Mouse (Mus musculus) spleen, postnatal 14 days (tissue): ENCODE measurements at regions not wholly inside any gene's neighbourhood (a gene's known extent, or its start where the extent isn't known, plus 50 kb on each side); places are given as distances from the start of the nearest gene placed in this dataset.

Experiments
- DNase-seq, 2 experiments: peaks; one replicate each; pipeline ENCODE4 v3.0.0; 2021 to 2022; ENCODE audit warnings: low spot score in 2 of 2

DNA sequence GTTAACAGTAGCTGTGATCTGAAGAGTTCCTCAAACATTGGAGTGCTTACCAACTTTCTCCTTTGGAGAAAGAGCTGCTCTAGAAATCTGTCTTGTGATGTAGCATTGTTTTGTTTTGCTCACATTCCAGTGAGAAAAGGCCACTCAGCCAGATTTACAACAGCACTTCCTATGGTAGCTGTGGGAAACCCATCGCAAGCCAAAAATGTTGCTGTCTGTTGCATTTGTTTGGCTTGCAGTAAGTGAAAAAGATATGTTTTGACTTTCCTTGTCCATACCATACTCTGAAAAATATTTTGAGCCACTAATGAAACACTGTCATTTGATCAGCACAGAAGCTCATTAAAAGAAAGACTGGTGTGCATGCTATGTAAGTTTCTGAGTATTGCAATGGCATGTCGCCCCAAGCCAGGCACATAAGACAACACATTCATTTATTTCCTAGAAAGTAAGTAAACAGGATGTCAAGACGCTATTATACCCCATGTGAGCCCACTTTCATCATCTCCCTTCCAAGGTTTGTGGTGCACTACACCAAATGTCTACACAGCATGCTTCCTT is 66.2 kb downstream of the Car2 start:
- no peak for DNase-seq

DNA sequence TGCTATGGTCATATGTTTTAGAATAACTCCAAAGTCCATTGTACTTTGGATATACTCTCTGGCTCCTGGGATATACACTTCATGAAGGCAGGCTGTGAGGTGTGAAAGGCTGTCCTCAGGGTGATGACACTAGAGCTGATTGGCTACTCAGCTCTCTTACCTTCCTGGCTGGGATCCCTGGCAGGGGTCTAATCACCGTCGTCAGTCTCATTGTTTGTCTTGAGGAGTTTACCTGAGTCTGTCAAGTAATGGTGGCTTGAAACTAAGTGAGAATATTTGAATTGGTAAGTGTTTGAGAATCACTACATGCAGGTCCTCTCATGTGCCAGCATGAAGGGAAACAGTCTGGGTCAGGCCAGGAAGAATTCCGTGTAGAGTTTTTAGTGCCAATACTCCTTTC is 66.9 kb downstream of the Car2 start:
- no peak for DNase-seq

DNA sequence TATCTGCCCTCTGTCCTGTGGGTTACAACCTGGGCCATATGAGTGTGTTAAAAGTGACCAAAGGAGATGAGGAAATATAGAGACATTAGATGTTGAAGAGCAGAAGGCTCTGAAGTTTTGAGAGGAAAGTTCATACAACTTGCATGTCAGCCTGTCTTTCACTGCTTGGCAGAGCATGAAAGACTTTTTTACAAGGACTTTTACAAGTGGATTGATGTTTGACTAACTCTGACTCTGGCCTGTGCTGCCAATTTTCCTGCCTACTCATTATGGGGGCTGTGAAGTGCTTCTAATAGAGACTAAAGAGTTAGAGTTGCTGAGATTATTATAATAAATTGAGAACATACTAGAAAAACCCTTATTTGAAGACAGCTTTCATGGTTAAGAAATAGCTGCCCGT is 71.4 kb downstream of the Car2 start:
- no peak for DNase-seq

DNA sequence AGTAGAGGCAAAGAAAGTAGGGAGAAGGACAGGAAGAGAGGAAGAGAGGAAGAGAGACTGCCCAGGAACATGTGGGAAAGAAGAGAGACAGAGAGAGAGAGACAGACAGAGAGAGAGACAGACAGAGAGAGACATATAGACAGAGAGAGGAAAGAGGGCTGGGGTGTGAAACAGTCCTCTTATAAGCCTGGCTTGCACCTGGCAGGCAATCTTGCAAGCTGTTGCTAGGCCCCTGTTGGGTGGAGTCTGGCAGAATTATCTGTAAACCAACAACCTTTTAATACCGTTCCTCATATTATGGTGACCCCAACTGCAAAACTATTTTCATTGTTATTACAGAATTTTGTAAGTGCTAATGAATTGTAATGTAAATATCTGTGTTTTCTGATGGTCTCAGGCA is 72.2 kb downstream of the Car2 start:
- DNase-seq, result no peak

DNA sequence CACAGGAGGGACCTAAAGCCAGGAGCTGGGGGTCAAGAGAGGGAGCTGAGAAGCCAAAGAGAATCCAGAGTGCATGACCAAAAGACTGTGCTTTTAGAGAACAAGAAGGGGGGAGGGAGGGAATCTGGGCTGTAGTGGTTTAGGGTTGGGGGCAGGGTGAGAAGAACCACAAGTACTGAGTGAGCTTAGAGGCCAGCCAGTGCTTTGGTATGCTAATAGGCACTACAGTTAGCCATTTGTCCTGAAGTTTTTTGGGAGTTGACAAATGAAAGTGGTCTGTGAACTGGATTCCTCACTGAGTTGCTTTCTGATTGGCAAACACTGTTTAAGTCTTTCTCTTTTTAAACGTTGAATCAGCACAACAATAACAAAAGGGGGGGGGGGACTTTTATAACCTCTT is 73.5 kb downstream of the Car2 start:
- no peak for DNase-seq

DNA sequence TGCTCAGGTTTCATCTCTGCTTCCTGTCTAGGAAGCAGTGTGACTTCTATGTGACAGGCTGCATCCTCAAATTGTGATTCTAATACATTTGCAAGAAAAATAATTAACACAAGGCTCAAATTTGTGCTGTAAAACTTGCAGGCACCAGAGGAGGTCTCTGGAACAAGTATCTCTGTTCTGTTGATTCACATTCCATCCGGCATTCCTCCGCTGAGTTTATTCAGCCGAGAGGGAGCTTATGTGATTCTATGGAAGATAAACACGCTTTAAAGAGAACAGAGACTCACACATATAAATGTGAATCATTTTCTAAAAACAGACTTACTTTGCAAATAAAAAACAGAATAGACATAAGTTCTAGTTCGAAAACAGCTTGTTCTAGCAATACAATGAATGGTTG is 78.7 kb downstream of the Car2 start:
- DNase-seq, result no peak

DNA sequence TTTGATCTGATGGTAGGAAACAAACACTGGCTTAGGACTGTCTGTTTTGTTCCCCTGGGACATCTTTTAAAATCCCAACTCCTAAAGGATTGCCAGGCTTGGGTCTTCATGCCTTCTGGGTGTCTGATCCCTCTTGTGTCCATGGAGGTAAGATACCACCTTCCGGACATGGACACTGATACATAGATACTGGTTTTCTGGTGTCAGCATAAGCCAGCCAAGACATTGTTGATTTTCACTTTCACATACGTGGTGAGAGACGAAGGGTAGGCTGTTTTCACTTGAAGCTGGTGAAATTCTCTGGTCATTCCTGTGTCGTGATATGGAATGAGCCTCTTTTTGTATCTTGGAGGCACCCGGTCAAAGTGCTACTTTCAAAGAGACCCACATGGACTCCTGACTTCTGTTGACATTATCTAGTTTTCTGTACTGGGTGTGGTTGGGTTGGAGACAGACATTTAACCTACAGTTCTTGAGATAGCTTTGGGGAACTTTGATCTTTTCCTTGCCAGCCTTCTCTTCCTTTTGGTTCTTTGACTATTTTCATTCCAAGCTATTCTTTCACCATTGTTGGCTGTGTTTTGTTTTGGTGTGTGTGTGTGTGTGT is 79.5 kb downstream of the Car2 start:
- no peak for DNase-seq

DNA sequence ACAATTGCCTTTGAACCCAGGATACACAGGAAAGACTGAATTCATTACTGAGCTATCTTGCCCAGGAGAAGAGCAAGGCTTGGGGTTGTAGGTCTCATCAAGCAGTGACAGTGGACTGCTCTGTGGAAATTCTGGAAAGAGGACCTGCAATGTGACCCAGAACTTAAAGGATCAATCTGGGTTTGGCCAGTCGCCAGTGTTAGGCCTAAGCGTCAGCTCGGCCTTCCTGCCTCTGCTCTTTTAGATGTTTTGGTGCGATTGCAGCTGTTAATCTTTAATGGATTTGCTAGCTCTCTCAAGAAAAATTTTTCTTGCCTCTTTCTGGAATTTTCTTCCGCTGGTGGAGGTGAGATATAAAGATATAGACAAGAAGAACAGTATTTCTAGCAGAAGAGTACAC is 81.2 kb downstream of the Car2 start:
- DNase-seq, result no peak

DNA sequence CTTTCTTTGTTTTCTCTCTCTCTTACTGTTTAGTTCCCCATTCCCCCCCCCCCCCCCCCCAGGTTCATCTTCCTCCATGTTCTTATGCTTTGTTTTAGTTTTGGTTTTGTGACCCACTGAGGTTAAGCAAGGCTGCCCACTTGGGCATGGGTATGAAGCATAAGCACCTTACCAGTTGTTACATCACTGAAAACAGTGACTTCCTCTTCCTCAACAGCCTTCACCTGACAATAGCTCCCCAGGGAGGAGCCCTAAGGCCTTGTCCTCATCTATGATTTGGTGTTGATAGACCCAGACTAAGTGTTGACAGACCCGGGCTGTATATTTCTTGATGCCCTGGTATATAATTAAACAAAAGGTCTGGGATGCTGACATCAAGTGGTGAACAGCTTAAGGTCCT is 82.3 kb downstream of the Car2 start:
- no peak for DNase-seq

DNA sequence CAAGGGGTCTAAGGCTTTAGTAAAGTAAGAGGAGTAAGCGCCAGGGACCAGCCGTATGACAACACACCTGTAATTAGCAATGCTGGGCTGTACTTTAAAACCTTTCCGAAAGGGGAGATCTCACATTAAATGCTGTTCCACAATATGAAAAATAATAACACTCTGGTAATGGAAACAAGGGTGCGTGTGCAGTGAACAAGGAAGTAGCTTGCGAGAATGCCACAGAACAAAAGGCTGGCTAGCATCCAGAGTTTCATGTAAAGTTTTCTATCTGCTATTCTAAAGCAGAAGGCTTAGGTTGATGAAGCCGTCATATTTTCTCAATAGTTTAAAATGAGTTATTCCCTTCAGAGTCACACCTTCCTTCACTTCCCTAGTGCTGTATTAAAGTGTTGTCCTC is 83.6 kb downstream of the Car2 start:
- DNase-seq, result no peak

DNA sequence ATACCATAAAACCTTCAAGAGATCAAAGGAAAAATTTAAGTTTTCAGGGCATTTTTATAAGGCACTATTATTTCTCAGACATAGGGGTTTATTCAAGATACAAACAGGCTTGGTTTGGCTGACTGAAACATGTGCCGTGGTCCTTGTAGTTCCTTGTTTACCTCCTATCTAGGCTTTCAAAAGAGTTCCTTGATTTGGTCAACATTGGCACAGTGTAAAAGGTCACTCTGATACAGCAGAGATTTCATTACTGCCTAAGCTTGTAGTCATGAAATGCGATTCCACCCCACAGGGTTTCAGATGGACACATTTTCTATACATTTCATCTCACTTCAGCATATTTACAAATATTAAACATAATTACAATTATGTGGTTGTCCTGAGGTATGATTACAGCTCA is 85.6 kb downstream of the Car2 start:
- DNase-seq, result no peak

DNA sequence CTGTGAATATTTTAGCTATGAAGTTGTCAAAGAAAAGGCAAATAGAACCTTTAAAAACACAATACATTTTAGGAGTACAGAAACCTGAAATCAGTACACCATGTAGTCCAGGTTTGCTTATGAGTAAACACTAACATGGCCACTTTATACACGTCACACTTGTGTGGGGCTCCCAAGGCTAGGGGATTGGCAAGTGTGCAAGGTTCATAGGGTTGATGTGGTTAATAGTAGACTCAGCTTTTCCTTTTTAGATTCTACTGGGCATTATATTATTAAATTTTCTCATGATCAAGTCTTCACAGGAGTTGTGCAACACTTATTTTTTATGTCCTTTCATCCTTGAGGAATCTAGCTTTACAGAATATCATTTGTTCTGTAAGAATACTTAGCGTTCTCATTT is 88.7 kb downstream of the Car2 start:
- no peak for DNase-seq

DNA sequence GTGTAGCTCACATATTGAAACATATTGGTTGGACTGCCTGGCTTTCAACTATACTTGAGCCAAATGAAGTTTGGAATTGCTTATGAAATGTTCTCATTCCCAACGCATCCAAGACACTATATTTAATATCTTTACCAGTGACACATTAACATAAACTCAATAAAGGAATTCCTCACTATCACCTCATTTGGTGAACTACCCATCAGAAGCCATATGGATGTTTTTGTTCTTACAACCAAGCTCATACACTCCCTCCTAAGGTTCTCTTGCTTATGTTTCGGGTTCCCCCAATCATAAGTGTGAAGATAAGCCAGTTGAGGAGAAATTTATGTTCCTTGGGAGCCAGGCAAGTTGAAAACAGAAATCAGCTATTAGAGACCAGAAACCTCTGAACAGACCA is 89.1 kb downstream of the Car2 start:
- no peak for DNase-seq

DNA sequence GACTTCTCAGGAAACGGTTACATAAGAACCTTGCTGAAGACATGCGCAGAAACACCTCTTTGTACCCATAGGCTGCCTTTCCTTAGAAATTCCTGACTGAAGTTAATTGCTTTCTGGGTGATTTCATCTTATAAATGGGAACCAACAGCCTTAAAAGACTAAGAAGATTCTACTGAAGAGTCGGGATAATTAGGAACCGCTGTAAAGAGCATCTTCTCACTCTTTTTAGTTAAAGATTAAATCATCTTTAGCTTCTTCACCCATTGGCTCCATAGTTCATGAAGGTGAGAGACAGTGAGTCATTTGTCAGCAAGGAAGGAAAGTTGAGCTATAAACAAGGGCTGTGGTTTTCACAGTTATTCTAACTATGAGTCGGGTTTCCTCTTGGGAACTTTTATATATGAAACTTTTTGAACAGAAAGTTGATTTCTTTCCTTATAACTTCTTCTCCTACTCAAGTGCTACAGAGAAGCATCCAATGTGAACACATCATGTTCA is 93.1 kb downstream of the Car2 start:
- DNase-seq, result no peak

DNA sequence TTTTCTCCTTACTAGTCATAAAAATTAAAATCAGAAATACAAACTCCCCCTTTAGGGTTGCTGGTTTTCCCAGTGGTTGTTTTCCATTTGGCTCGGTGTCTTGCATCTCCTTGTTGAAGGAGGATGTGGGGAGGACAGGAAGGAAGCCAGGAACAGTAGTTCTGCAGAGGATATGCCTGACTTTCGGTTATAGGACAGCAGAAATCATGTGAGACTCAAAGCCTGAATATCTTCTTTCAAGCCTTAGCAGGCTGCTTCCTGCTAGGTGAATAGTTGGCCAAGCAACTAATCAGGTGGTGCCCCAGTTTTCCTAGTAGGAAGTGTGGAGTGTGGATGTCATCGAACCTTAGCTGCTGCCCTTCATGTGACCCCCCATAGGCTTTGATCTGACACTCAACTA is 103.6 kb downstream of the Car2 start:
- no peak for DNase-seq

DNA sequence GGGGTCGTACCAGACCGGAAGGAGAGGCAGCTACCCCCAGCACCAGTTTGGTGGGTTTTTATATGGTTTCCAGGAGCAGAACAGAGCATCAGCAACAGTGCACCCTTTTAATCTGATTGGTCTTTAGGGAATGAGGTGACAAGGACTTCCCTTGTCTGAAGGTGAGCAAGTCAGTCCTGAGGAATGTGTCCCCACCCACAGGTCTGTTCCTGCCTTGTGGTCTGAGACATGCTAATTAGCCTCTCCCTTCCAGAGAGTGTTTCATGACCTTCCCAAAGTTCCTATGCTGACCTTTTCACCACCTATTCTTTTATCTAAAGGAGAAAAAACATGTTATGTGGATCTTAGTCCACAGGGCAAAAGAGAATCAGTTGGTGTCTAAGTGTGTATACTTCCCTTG is 107.9 kb downstream of the Car2 start:
- no peak for DNase-seq

DNA sequence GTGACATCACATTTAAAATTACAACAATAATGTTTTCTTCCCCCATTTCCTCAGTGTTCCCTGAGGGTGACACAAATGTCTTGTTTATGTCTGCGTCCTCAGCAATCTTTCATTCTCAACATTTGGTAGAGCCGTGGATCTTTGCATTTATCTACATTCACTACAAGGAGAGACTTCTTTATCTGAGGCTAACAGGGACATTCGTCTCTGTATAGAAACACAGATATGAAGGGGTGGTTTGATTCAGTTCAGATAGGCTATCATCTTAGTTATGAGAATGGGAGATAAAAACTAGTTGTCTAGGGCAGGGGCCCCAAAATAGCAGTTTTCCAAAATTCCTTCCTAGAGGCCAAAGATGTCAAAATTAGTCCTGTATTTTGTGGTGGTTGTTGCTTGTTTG is 111.2 kb downstream of the Car2 start:
- no peak for DNase-seq

DNA sequence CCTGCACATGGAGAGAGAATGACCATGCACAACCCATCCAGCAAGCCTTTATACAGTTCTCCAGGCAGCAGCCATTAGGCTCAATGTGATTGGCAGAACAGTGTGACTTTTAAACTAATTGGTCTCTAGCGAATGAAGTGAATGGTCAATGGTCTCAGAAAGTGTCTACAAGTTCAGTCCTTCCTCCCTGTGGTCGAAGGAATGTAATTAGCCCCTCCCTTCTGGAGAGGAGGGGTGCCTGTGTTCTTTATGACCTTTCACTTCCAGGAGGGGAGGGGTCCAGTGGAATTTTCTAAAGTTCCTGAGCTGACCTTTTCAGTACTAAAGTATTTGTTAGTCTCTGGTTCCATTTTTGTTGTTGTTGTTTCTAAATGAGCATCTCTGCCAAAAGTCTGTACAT is 112.4 kb downstream of the Car2 start:
- no peak for DNase-seq

DNA sequence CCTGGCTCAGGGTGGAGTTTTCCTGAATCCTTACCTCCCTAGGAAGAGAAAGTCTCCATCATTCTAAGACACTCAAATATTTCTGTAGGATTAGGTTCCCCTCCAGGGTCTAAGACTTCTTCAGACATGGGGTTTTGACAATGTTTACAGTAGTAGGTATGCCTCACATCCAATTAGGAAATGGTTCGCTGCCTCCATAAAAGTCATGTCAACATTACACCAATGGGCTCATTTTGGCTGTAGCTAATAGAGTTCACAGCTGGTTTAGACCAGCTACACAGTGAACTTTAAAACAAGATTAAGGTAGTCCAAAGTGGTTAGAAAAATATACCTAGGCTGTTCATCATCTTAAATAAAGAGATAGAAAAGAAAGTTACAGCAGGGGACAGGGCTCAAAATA is 113.3 kb downstream of the Car2 start:
- DNase-seq, result no peak

DNA sequence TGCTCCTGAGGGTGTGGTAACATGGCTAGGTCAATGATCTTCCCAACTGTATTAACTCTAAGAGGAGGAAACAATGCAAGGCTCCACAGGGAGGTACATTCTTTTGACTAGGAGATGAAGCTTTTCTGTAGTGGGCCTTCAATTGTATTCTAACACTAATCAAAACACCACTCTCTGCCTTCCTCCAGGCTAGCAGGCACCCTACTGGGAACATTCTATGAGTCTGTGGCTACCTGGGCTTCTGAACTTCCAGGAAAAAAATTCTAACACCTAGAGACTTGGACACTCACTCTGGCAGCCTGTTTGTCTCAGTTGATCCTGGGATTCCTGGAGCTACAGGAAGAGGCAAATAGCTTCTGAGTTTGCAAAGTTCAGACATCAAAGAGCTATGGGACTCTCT is 113.8 kb downstream of the Car2 start:
- DNase-seq, result no peak

DNA sequence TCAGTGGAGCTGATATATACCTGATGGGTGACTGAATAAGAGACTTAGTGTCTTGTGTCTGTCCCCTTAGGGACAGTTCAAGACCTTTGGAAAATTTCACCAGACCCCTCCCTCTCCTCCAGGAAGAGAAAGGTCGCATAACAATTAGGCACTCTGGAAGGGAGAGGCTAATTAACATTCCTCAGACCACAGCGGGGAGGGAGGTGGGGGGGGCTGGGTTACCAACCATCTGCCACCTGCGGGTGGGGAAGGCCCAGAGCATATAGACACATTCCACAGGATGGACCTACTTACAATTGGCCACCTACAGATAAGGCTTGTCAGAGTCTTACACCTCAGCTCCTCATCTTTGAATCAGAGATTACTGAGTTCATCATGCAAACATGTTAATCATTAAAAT is 114.6 kb downstream of the Car2 start:
- no peak for DNase-seq

DNA sequence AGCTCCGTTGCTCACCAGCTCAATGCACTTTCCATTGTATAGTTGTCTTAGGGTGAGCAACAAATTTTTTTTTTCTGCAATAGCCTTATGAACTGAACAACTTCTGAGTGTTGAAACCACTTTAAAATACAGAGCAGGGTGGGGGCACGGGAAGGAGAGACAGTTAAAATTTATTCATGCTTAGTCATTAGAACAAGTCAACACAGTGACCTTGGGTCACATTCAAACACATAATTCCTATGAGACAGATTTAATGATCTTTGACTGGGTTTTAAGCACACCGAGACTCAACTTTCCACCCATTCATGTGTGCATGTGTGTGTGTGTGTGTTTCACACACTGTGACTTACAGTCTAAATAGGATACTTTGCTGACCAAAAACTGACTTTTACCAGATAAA is 121.7 kb downstream of the Car2 start:
- no peak for DNase-seq

DNA sequence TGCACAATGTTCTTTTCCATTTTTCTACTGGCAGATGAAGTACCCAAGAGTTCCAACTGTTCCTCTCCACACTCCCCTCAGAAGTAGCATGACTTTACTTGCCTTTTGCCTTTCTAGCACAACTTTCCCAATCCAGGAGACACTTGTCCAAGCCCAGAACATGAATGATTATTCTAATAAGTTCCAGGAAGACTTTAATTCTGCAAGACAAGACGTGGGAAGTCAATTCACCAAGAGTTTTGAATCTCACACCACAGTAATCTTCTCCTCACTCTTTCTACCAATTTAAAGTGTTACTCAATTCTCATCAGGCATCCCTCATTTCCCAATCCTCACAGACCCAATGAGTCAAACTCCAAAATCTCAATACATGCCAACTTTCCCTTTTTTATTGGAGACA is 122.4 kb downstream of the Car2 start:
- DNase-seq, result no peak

DNA sequence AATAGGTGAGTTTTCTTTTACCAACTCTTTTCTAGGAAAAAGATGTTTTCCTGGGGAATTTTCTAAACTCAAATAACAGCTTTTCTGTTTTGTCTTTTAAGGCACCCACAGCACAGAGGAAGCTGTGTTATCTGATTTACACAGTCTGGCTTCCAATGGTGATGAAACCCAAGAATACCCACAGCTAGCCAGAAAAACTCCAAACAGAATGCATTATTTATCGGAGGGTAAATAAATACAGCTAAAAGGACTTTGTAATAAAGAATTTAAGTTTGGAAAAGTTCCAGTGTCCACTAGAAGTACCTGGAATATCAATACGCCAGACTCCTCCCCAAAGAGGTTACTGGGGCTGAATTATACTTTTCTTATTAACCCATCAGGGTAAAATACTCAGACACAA is 123.7 kb downstream of the Car2 start:
- no peak for DNase-seq
